Mouse (Mus musculus): ENCODE measurements around the gene Parn.

The Parn gene

DNA sequence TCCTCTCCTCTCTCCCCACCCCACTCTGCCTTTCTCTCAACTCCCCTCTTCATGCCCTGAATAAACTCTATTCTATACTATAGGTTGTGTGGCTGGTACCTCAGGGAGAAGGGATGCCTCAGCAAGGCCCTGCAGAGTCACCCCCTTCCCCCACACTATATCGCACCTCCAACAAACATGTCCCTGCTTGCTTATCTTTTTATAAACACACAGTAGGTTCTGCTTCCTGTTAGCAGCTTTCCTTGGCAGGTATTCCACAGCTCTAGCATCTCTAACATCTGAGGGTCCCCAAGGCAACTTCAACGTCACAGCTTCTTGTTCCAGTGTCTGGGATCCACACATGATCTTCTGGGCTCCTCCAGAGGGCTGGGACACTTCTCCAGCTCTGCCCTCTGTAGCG is 117.3 kb downstream of the Parn start:
- DNase-seq (ENCODE audit: low spot score), result no peak

DNA sequence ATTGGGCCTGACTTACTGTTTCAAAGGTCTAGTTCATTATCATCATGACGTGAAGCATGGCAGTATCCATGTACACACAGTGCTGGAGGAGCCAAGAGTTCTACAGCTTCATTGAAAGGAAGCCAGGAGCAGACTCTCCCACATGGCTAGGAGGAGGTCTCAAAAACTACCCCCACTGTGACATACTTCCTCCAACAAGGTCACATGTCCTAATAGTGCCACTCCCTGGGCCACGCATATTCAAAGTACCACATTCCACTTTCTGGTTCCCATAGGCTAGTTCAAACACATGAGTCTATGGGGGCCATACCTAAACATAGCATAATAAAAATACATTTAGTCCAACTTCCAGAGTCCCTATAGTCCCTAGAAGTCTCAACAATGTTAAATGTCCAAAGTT is 118.0 kb downstream of the Parn start:
- DNase-seq (ENCODE audit: low spot score), result no peak

DNA sequence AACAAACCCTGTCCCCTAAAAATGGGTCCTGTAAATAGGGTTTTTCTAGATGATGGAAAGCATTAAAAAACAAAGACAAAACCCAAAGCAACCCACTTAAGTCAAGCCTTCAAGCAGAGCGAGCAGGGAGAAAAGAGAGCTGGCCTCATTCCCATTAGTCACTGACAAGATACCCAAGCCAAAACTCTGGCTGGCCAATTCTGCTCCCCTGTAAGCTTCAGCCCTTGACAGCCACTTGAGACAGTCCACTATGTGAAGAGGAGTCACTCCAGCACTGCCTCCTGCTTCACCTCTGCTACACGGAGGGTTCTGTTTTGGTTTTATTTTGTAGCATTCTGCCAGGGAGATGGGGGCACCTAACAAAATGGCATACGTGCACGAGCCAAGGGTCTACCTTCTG is 126.2 kb downstream of the Parn start:
- DNase-seq (ENCODE audit: low spot score), result no peak

DNA sequence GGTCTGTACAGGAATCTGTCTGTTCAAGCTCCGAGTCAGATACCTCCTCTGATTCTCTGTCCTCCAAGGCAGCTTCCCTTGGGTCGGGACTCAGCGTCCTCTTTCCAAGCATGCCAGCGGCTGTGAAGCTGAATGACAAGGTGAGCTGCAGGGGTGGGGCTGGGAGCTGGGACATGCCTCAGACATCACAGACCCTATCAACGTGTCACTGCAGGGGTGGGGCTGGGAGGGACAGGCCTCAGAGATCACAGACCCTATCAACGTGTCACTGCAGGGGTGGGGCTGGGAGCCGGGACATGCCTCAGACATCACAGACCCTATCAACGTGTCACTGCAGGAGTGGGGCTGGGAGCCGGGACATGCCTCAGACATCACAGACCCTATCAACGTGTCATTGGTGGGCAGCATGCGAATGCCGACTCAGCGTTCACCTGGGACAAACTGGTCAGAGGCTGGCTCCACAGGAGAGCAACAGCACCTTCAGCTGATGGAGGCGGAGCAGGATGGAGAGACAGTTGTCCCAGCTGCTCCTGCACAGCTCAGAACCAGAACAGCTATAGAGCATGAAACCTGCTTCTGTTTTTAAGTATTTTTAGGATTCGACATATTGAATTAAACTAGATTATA is 126.7 kb downstream of the Parn start:
- DNase-seq (ENCODE audit: low spot score), result no peak

DNA sequence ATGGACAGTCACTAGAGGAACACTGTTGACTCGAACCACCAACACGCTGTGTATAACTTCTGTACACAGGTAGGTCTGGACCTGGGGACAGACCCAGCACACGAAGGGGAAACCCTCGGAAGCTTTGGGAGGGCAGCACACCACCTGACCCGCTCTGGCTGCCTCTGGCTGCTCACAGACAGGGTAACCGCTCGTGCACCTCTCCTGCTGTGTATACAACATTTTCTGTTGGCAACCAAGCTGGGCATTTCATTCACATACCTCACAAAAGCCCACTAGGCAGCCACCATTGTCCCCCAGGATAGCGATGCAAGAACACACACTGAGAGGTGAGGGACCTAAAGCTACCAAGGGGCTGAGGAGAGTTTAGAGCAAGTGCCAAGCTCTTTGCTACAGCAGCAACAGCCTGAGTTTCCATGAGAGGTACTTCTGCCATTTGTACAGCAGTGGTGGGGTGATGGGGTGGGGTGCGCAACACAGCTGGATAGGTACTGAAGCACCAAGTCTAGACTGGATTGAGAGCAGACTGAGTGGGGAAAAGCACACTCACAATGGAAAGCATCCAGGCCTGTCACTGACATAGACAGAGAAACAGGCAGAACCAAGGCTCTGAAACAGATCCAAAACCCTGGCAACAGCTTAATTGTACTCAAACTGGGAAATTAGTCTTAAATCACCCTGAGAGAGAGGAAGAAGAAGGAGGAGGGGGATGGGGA is 128.9 kb downstream of the Parn start:
- no peak for DNase-seq (ENCODE audit: low spot score)

DNA sequence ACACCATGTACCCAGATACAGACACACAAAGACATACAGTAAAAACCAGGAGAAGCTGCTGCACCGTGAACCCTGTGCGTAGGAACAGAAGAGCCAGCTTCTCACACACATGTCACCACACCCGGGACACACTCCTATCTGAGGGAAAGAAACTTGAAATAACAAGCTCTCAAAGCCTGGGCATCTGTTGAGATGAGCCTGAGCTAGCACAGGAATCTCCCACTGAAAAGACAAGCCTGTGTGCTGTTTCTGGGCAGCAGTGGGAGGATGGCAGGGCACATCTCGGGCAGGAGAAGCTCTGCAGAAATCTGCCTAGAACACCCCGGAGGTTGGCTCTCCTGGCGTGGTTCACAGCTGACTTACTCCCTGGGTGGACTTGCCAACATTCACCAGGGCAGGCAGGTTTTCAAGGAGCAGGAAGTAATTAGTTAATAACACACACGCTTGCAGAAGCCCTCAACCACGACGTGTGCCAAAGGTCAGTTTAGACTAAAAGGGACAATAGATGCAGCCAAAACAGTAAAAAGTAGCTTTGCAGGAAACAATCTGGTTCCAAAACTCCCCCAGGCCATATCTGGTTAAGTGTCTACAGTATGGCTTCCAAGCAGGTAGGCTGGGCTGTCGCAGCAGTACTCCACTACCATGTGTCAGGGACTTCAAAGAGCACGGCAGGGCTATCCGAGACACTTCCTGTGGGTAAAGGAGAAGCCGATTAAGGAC is 129.6 kb downstream of the Parn start:
- DNase-seq (ENCODE audit: low spot score), result no peak

DNA sequence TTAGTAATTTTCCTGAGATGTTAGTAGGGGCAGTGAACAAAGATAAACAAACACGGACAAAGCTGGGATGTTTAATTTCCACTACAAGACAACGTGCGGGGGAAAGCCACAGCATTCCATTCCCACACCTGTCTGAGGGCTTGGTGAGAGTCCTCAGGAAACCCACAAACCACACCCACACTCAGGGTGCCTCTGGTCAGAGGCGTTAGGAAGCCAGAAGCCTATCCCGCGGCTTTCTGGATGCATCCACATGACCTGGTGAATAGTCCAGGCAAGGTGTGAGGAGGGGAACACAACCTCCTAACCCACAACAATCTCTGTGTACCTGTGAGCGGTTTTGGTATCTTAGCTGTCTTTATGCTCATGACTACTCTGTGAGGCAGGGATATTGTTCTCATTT is 131.6 kb downstream of the Parn start:
- no peak for DNase-seq (ENCODE audit: low spot score)

DNA sequence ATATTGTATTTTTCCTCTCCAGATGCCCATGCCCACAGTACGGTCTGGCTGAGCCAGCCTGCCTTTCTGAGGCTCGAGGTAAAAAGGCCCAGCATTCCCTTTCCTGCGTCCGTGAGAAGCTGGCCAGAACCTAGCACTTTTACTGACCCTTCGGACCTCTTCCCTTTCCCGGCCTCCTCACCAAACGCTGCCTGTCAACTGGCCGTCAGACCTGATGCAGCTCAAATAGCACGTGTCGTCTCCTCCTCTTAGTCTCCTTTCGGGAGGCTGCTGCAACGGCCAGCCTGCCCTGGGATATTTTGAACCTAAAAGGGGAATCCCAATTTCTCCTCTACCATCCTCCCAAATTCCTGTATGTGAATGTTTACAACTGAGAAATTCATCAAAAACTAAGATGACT is 132.1 kb downstream of the Parn start:
- no peak for DNase-seq (ENCODE audit: low spot score)

DNA sequence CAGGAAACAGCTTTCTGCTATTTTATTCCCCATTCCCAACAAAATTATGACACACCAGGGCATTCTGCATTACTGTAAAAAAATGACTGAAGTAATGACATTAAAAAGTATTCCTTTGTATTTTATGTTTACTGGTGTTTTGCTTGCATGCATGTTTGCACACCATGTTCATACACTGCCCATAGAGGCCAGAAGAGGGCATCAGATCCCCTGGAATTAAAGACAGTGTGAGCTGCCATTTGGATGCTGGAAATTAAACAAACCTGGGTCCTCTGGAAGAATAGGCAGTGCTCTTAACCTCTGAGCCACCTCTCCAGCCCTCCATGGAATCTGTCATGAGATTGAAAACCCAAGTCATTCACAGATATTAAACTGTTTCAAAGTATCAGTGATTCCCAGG is 135.1 kb downstream of the Parn start:
- peak; percentile 13 for DNase-seq (ENCODE audit: low spot score)

DNA sequence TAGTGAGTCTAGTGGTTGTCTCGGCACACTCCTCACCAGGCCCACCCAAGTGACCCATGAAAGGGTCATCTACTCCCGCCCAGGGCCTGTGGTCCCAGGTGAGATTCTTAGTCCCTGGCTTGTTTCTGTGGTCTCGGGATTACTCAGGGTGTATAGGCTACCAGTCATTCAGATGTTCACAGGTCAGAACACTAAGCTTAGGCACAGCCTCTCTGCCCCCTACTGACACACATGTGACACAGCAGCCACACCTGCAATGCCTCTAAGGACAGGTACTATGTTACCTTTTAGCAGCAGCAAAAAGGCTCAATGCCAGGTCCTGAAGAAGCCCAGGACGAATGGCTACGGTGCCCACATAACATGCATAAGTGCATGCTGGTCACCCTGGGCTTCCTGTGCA is 136.7 kb downstream of the Parn start:
- DNase-seq (ENCODE audit: low spot score), result no peak

DNA sequence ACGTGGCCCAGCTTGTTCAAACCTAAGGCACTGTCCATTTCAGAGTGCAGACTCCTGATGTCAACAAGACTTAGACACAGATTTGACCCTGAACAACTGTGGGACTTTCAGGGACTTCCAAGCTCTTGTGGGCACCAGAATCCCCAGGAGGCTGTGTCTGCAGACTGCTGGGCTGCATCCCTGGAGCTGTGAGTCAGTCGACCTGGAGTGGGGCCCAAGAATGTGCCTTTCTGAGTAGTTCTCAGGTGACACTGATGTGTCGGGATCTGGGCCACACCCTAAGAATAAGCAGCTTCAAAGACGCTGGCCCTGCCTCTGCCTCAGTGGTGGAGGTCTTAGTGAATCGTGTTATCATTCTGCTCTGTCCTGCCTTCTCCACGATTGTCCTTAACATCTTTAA is 146.6 kb downstream of the Parn start:
- no peak for DNase-seq (ENCODE audit: low spot score)

DNA sequence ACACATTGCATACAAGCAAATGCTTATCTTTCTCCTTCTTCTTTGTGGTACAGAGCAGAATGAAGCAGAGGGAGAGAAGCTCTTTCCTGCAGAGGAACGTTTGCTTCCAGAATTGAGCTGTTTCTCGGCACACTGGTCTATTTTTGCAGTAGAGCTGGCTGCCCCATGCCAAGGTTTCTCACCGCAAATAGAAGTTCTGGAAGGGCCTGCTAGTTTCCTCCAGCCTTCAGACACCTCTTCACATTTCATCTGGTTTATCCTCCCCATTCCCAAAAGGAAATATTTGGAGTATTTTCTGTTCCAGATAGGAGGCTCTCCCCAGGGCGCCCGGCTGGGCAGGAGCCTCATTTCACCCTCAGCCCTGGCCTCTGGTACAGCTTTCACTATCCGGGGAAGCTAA is 147.7 kb downstream of the Parn start:
- no peak for DNase-seq (ENCODE audit: low spot score)

DNA sequence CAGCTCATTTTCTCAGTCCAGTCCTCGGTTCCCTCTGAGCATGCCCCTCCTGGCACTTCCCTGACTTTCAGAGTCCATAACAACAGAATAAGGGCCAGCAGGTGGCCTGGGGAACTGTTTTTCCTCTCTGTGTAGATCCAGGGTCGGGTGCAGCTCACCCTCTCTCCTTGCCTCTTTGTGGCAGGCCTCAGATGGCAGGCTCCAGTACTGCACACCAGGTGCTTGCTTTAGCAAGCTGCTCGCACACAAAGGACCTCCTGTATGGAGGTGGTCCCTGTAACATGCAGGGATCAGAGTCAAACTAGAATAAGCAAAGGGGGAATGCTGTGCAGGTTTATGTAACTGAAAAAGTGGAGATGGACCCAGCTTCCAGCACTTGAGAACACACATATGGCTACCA is 151.8 kb downstream of the Parn start:
- no peak for DNase-seq (ENCODE audit: low spot score)

DNA sequence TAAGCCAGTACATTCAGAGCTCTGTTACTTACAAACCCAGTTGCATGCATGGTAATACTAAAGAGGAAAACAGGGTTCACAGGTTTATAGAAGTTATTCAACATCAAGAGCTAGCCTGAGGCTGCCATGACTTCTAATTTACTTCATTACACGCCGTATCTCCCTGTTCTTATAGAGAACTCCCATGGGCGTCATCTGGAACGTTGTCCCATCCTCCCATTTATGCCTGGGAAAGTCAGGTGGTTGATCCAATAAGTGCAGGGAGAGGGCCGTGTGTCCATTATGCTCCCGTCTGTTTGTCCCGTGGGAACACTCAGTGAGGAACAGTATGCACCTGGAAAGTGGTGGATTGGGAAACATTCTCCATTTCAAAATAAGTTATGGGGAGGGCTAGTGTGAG is 152.4 kb downstream of the Parn start:
- DNase-seq (ENCODE audit: low spot score), result no peak

DNA sequence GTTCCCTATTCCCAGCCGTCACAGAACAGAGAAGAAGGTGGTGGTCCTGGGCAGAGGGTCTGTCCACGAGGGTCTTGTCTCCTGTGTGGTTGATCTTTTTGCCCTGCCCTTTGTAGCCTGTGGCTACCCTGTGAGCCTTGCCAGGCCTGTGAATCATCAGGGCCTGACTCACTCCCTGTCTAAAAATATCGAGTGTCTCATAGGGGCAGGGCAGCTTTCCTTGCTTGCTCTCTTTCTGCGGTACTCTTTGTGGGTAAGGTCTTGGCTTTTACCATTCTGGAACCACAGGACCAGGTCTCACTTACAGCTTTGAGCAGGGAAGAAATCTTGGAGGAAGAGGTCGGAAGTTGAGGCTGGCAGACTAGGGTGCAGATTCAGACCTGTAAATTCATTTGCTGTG is 162.9 kb downstream of the Parn start:
- no peak for DNase-seq (ENCODE audit: low spot score)

DNA sequence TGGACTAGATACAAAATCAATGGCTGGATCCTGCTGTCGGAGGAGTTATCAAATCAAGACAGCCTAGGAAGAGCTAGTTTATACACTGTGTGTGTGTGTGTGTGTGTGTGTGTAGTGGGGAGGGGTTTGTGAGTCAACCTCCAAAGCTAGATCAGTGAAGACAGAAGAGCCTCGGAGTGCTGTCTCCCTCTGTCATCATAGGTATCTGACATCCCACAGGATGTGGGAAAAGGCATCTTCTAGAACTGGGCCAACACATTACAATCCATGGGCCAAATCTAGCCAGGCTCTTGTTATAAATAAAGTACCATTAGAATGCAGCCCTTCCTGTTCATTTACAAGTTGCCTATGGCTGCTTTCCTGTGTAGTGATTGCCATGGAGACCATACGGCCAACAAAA is 163.5 kb downstream of the Parn start:
- DNase-seq (ENCODE audit: low spot score), result no peak

DNA sequence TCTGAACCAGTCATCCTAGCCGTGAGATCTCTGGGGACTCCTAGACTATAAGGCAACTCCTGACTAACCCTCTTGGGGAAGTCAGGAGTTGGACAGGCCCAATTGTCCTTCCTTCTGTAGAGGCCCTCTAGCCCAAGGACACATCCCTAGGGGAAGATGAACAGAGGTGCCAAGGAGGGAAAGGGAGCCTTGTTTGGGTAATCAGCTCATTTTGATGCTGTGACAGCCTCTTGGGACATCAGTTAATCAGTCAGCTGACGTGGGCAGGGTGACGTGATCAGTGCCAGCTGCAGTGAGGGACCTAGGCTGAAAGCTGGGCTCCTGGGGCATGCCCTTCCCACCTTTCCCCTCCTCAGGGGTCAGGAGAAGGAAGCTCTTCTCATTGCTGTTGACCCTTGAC is 169.0 kb downstream of the Parn start:
- no peak for DNase-seq (ENCODE audit: low spot score)

DNA sequence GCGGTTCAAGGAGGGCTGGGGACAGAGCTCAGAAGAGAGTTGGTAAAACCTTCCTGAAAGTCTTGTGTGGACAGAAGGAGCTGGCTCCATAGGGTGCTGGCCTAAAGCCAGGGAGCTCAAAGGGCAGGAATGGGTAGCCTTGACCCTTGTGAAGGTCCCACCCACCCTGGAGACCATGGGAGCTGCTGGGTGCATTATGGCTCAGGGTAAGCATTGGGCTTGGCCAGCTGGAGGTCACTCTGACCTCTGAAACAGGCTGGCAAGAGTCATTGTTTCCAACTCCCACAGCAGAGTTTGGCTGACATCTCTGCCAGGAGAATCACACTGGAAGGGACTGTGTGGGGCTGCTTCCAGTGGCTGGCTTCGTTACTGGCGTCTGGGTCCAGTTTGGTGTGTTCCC is 174.0 kb downstream of the Parn start:
- DNase-seq (ENCODE audit: low spot score), result peak; percentile 39

DNA sequence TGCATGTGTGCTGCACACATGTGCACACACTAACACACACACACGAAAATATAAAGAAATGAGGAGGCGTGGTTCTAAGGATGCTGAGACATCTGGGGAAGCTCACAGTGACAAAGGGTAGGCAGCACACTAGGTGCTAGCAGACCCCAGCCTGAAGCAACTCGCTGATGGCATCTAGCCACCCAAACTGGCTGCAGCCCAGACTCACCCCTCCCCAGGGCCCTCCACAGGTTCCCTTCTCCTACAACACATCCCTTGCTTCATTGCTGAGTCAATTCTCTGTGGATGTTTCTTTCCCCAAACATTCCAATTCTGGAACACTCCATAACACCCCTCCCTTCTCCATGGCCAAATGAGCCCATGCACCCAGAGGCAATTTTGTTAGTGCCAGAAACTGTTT is 175.0 kb downstream of the Parn start:
- no peak for DNase-seq (ENCODE audit: low spot score)

DNA sequence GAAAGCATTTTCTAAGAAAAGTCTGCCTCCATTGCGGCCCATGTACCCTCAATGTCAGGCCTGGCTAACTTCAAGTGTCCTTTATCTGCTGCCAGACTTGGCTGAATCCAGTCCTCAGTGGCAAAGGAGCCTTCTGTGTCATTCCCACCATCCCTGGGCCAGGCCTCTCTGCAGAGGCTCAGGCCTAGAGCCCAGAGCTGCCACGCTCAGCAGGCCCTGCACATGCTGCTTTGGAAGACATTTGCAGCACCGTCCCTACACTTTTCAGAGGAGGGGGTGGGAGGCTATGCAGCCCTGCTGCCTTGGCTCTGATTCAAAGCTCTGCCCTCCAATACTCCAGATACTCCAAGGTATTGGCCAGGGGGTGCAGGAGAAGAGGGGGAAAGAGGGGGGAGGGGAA is 176.2 kb downstream of the Parn start:
- no peak for DNase-seq (ENCODE audit: low spot score)
